Mouse (Mus musculus) testis, adult 2 months (tissue): ENCODE measurements around the gene S100g. TPM values are rescaled to one million over a fixed set of nuclear protein-coding genes. Genes with fewer than 3 reads are reported as not detected.

Experiments used
- H3K27ac ChIP-seq: fragments of 200-500 bp; 2 replicates; pipeline ENCODE4 v1.5.1; 2012; ENCODE audit warnings: low read depth, low read length; ENCODE audit not compliant: control insufficient read depth, insufficient read depth
- H3K27me3 ChIP-seq: fragments of 200-500 bp; 2 replicates; pipeline ENCODE4 v1.6.1; 2012; ENCODE audit warnings: mild to moderate bottlenecking, low read length, moderate library complexity; ENCODE audit not compliant: control insufficient read depth, insufficient read depth
- H3K36me3 ChIP-seq: fragments of 200-500 bp; 2 replicates; pipeline ENCODE4 v1.6.1; 2012; ENCODE audit warnings: mild to moderate bottlenecking, low read length; ENCODE audit not compliant: control insufficient read depth, insufficient read depth
- H3K4me1 ChIP-seq: fragments of 200-500 bp; 2 replicates; pipeline ENCODE4 v1.6.1; 2012; ENCODE audit warnings: low read length; ENCODE audit not compliant: control insufficient read depth, insufficient read depth
- H3K4me3 ChIP-seq: fragments of 200-500 bp; 2 replicates; pipeline ENCODE4 v1.5.1; 2012; ENCODE audit warnings: low read depth, mild to moderate bottlenecking, low read length, moderate library complexity, mixed read lengths; ENCODE audit not compliant: control insufficient read depth
- CTCF ChIP-seq: fragments of 200-500 bp; IDR thresholded peaks from 2 replicates; pipeline ENCODE4 v1.5.1; 2012; ENCODE audit warnings: low read depth, mild to moderate bottlenecking, inconsistent platforms, low read length, moderate library complexity; ENCODE audit not compliant: control insufficient read depth, insufficient read depth, insufficient replicate concordance
- POLR2A ChIP-seq: fragments of 200-500 bp; IDR thresholded peaks from 2 replicates; pipeline ENCODE4 v1.6.1; 2012; ENCODE audit warnings: low read depth, mild to moderate bottlenecking, inconsistent platforms, low read length, moderate library complexity; ENCODE audit not compliant: control insufficient read depth
- polyA plus RNA-seq: library from polyadenylated mRNA; depleted of rRNA; stranded (reverse); fragments of >200 nt; gene quantifications from 2 replicates; pipeline ENCODE4 v1.2.3, GENCODE M21; 2012; rRNA removed

Gene S100g
- polyA plus RNA-seq, 1 experiment, result not detected

GRCm38 (mm10) chrX:162949811-162950439 lies 14.5 kb downstream of the S100g start:
- Histone ChIP-seq H3K27me3 (no peaks in the 10 kb centered on the region), H3K4me1 (no peaks in the 10 kb centered on the region), H3K4me3 (no peak overlapping the region), H3K36me3 (no peaks in the 10 kb centered on the region), H3K27ac (no peak overlapping the region)
- TF ChIP-seq POLR2A (no peak), CTCF (no peak)

GRCm38 (mm10) chrX:162942027-162942426 lies 22.4 kb downstream of the S100g start:
- Histone ChIP-seq H3K36me3 (no peaks in the 10 kb centered on the region), H3K4me3 (no peak overlapping the region), H3K27ac (no peak overlapping the region), H3K4me1 (no peaks in the 10 kb centered on the region), H3K27me3 (no peaks in the 10 kb centered on the region)
- TF ChIP-seq CTCF (no peak), POLR2A (no peak)

GRCm38 (mm10) chrX:162931467-162931866 lies 32.9 kb downstream of the S100g start:
- Histone ChIP-seq H3K27me3 (no peaks in the 10 kb centered on the region), H3K36me3 (no peaks in the 10 kb centered on the region), H3K4me3 (no peak overlapping the region), H3K27ac (no peak overlapping the region), H3K4me1 (no peaks in the 10 kb centered on the region)
- no peak for TF ChIP-seq POLR2A
- TF ChIP-seq CTCF, result no peak

GRCm38 (mm10) chrX:162921487-162922125 lies 42.8 kb downstream of the S100g start:
- Histone ChIP-seq H3K36me3 (no peaks in the 10 kb centered on the region), H3K27me3 (no peaks in the 10 kb centered on the region), H3K4me3 (no peak overlapping the region), H3K27ac (no peak overlapping the region), H3K4me1 (no peaks in the 10 kb centered on the region)
- TF ChIP-seq CTCF, result no peak
- TF ChIP-seq POLR2A, result no peak

GRCm38 (mm10) chrX:162915697-162916096 lies 48.7 kb downstream of the S100g start:
- Histone ChIP-seq H3K4me3 (no peak overlapping the region), H3K36me3 (no peaks in the 10 kb centered on the region), H3K27ac (no peak overlapping the region), H3K4me1 (no peaks in the 10 kb centered on the region), H3K27me3 (no peaks in the 10 kb centered on the region)
- TF ChIP-seq POLR2A (no peak), CTCF (no peak; the same call in 1 of the 2 replicates)

- H3K36me3 ChIP-seq, result no peaks in the 10 kb centered on the region
- no peak overlapping the region for H3K27ac ChIP-seq
- H3K27me3 ChIP-seq, result no peaks in the 10 kb centered on the region
- no peaks in the 10 kb centered on the region for H3K4me1 ChIP-seq
- H3K4me3 ChIP-seq, result no peak overlapping the region
- TF ChIP-seq CTCF, result no peak
- no peak for TF ChIP-seq POLR2A
These were observed 50.7 kb downstream of the S100g start for GRCm38 (mm10) chrX:162913651-162914050.

Other genes starting within 250 kb of the S100g start
- gene Rbbp7, start 204.2 kb downstream of the S100g start, polyA plus RNA-seq, result 39.4 and 51.9 TPM in 2 replicates
- gene Txlng, start 135.1 kb downstream of the S100g start, polyA plus RNA-seq, result 1.3 and 1.7 TPM in 2 replicates
- 6.0 and 8.9 TPM in 2 replicates for gene Syap1, start 76.2 kb downstream of the S100g start, polyA plus RNA-seq
- gene Ctps2, start 63.4 kb downstream of the S100g start, polyA plus RNA-seq, result 6.2 and 6.7 TPM in 2 replicates